Mouse (Mus musculus) cerebellum, adult 8-10 months (tissue): ENCODE results near the gene Ehhadh.
"Not testable (repeated sequence)": the region's sequence is repeated elsewhere in the genome, so short reads cannot be mapped to it uniquely, and the experiment has no call there.

Experiments
- DNase-seq: peaks from one replicate; pipeline ENCODE4 v3.0.0; 2022

Ehhadh gene

DNA sequence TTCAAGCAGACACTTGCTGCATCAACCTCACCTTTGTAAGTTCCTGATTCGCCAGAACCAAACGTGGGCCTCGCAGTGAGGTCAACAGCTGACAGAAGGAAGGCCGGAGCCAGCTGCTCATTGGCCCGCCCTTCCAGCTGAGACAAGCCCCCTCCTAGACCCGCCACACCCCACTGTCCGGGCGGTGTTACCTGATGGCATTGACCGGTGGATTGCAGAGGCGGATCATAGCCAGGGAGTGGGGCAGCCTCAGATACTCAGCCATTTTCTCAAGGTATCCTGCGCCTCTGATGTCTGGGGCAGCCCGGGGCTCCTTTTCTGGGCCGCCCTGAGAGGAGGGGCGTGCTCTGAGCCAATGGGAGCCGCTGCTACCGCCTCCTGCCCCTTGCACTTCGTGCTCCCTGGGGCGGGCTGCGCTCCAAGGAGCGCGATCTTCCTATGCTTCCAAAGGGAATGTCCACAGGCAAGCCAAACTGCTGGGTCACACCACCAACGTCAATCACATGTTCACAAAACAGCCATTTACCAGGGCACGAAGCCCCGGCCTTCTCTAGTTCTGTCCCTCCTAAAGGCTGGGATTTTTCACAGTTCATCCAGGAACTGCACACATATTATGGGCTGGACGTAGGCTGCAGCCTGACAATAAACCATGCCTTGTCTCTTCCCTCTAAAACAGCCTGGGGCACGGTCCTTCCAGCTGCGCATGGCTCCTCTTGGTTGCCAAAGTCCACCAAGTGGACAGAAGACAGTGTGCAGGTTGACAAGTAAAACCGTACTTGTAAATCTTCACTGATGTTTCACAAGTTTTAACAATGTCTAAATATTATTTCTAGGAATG, at the start of gene Ehhadh:
TSS of gene Ehhadh (minus strand) at position 292 of the 838 bp plus-strand sequence.
- peak; percentile 54 for DNase-seq

DNA sequence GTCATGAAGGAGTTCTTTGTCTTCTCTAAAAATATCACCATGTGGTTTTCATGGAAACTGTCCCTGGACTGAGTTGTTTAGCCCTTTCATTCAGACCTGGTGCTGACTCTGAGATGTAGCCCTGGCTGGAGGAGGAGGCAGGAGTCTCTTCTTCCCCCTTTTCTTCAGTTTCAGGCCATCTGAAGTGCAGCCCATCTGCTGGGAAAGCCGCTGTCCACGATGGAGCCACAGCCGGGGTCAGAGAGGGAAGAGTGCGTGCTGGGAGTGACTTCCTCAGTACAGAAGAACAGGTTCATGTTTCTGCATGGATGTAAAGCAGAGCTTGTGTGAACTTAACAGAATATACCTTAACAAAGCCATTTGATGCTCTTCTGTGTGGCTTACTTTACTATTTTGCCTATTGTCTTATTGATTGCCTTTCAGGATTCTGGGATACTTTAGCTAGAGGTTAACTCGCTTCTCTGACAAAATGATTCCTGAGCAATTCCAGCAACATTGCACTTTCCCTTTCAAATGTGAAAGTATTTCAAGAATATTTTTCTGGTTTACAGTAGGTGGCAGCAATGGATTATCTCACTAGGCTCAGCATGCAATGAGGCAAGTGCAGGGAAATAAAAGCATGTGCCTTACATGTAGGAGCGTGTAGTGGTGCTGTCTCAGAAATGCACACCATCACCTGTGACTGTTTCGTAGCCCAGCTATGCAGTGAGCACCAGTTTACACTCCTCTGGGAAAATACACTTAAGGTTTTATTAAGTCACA, 48.9 kb upstream of the Ehhadh start:
- DNase-seq, result no peak

DNA sequence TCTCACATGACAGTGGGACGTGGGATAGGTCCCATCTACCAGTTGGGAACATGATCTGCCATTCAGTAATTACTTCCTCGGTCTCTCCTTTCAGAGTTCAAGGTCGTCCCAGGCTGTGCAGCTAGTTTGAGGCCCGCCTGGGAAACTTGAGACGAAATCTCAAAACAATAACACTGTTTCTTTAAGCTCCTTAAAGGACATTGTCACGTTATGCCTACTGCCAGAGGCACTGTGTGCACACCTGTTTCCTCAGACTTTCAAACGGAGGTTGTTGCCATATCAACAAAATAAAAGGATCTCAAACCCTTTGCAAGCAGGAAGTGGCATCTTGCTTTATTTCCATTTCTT, 48.0 kb upstream of the Ehhadh start:
- DNase-seq, result no peak

DNA sequence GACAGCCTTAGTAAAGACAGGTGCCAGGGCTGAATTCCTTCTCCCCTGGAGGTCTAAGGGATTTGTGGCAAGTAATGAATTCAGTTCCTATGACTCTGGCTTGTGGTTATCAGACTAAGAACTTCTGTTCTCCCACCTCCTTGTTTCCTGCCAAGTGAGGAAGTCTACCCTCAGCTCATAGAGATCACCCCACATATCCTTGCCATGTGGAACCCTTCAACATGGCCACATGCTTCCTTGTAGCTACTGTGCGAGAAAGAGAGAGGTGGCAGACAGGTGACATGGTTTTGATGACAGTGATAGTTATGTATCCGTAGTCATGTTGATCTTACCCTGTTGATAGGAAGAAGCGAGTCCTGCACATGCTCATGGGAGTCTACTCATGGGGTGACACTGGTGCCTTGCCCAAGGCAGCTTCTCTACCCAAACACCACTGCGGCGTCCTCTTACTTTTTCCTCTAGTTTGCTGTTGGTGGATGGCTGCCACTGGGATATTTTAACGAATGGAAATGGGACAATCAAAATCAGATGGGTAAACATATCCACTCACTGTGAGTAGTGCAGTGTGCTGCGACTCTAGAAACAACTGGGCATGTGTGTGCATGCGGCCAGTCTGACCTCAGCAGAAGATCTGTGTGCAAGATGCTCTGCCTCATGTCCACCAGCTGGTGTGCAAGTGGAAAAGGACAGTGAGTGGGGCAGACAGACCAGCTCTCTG, 47.4 kb upstream of the Ehhadh start:
- DNase-seq, result no peak

DNA sequence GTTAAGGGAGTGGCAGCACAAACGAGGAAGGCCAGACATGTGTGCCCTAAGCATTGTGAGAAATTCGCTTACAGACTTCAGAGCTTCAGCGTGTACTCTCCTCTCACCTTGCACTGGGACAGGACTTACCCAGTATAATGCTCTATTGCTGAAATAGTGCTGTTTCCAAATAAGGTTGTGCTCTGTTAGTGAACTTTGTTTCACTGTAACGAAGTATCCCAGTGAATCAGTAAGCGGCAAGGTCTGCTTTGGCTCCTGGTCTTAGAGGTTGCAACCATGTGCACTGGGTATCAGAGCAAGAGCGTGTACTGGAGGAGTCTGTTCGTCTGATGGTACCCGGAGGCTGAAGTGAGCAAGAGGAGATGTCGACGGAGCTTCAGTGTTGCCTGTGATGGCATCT, 46.4 kb upstream of the Ehhadh start:
- no peak for DNase-seq

DNA sequence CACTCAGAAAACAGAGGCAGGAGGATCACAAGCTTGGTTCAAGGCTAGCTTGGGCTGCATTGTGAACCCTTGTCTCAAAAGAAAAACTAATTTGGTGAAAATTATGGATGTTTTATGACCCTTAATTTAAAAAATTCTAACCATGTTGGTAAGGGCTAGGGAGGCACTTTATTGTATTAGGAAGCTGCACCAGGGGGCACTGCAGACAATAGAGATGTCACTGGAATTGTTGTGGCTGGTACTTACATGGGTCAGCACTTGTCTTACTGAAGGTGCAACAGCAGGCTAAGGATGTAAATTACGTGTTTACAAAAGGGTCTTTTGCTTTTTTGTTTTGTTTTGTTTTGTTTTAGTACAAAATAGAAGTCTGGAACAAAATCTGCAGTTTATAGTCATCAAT, 45.9 kb upstream of the Ehhadh start:
- DNase-seq, result no peak

DNA sequence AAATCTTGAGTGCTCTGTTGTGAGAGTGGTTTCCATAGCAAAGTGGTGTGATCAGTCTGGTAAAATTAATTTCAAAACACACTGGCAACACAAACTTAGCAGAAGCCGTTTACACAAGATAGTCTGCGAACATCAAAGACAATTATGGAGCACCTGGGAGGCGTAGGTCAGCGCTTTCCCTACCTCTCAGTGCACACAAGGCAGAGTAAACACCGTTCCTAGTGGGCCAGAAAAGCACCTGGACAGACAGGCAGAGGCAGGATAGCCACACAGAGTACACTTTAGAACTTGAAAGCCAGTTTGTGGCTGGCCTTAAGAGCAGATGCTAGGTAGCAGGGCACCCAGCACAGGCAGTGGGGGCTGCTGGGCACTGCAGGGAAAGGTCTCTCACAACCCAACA, 44.2 kb upstream of the Ehhadh start:
- DNase-seq, result no peak

DNA sequence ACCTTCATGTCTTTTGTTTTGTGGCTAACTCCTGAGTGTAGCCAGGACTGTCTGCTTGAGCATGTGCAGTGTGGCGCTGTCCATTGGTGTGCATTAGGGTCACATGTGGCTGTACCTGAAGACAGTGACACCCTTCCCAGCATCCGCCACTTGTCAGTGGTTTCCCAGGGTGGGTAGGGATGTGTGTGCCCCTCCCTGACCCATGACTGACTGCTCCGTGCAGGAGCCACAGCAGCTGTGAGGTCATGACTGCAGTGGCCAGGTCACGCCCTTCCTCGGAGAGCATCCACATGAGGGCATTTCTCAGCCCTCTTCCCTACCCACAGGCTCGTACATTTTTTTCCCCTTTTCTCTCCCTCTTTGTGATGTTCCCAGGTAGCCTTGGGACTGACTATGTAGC, 43.2 kb upstream of the Ehhadh start:
- no peak for DNase-seq

DNA sequence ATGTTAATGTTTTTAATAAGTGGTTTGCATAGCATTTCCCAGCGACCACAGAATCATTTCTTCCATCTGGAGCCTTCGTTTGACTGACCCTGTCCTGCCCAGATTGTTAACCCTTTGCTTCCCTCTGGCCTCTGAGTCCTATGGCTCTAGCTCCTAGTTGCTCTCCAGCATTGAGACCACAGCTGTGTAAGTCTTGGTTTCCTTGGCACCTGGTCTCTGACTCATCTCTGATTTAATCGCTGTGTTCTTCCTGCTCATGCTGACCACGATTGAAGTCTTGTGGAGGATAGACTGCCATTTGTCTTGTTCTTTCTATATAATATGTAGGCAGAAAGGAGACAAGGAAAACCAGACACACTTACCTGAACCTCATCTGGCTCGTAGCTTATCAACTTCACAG, 42.1 kb upstream of the Ehhadh start:
- no peak for DNase-seq

DNA sequence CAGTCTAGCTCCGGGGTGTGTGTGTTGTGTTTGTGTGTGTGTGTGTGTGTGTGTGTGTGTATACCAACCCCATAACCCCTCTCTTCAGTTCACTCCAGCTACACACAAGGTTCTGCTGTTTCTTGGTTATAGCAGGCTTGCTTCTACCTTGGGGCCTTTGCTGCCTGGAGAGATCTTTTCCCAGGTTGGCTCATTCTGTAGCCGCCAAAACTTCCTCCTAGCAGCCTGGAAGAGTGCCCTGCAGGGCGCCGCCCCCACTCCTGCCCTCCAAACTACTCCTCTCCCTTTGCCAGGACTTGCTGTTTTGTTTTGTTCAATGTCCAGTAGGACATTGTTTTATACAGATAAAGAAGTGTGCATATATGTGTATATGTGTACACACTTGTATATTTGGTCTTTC, 40.0 kb upstream of the Ehhadh start:
- no peak for DNase-seq

DNA sequence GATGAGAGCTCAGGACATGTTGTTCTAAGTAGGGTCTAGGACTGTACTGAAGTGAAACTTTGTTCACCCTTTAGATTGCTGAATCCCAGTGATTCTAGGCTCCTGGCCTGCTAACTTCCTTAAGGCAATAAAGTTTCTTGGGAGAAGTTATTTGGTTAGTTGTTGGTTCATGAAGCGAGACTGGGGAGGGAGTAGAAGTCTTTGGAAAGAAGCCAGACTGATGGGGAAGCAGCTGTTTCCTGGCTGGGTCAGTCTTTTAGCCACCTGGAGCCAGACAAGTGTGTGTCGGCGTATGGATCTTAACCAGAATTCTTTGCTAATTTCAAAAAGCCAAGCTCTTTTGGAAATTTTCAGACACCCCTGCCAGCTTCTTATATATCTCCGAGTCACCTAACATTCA, 39.5 kb upstream of the Ehhadh start:
- no peak for DNase-seq

DNA sequence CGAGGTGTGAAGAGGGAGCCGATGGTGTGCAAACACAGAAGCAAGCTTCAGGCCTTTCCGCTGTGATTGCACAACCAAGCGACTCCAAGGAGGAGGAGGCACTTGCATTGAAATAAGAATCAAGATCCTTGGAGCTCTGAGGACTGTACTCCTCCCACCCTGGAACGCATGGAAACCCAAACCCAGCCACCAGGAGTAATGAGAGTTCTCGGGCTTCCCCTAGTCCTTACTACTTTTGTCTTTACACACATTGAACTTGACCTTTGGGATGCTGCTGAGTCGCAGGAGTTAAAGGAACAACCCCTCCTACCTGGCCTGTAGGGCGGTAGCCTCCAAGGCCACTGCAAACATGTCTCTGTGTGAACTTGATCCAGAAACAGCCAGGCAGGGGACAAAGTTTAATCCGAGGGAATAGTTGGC, 38.0 kb upstream of the Ehhadh start:
- DNase-seq, result no peak

DNA sequence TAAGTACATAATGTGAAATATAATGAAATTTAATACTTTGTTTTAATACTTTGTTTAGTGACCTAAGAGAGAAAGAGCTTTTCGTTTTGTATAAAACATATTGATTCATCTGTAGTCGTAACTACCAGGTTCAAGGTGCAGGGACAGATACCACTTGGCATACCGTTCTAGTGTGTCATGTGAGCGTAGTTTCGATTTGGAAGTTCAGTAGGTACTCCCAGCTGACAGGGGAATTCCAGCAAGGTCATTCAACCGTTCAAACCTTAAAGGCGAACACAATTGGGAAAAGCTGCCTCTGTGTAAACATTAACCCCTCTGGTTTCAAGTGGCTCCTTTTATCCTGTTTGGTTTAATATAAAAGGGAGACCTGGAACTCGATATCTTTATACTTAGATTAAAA, 31.0 kb upstream of the Ehhadh start:
- DNase-seq, result no peak

DNA sequence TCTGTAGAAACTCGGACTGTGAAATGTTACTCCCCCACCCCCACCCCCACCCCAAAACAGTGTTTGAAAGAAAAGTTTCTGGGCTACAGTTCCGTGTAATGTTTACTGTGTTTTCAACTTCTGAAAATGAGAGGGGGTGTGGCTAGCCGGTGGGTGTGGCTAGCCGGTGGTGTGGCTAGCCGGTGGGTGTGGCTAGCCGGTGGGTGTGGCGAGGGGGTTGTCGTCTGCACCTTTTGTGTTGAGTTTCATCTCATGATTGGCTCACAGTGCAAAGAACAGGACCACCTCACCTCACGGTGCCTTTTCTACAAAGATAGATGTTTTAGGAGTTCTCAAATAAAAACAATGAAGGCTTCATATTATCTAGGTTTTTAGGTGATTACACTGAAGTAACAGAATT, 30.5 kb upstream of the Ehhadh start:
- DNase-seq, result no peak

DNA sequence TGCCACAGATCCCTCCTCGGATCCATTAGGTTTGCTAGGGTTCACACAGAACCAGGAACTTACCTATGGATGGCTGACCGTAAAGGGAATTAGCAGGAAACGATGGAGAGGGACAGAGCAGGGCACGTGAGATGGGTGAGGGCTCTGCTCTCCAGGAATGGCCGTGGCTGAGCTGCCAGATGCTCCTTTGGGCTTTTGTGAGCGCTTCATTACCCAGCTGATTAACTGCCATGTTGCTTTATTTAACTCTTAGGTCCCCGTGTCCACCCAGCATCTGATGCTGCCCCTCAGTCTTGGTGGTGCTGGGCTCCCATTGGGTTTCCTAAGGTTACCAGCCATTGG, 28.0 kb upstream of the Ehhadh start:
- no peak for DNase-seq

DNA sequence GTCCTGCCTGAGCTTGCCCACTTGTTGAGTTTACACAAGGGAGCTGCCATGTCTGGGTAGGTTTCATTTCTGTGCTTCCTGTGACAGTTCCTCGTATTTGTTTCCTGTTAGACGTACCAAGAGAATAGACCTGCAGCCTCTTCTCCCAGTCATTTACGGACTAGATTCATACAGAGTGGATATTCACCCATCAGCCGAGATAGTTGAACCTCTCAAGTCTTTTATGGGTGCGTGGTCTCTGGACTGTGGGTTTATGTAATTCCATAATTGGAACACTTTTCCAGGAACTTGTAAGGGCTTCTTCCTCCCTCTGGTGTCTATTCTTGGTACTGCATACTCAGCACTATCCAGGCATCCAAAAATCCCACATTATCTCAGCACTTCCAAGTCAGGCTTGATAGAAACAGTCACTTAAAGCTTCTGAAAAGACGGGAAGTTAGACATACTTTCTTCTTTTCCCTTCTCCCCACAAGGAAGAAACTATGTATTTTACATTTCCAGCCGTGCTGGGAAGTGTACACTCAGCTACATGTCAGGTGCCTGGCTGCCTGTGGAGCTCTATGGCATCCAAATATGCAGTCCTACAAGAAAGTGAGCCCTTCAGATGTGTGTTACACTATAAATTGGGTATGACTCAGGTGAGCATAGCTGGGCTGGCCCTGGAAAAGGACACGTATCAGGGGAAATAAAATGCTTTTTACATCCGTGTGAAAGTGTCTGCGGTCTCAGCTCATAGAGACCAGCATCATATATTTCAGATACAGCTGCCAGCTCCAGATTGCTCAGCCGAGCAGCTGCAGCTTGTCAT, 27.5 kb upstream of the Ehhadh start:
- peak; percentile 64 for DNase-seq

DNA sequence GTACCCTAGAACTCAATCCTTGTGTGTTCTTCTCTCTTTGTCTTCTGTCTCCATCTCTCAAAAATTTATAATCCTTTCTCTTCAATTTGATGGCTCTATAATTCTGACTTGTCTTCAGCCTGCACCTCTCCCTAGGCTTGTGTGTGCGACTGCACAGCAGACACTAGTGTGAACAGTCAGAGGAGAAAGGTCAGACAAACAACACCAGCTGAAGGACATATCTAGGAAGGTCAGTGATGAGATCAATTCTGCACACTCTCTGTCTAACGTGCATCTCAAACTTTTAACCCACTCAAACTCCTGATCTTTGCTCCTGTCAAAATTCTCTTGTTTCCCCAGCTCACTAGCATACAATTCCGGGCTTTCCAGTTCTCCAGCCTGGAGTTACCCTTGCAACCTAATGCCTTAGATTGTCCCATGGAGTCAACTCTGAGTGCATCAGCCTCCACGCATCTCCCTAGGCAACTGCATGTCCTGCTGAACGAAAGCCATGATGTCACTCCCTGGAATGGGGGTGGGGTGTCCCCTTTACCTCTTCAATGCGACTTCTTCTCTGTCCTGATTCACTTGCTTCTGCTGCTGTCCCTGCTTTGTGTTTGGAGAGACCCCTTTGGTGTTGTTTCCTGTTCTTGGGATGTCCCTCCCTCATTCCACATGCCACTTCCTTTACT, 25.7 kb upstream of the Ehhadh start:
- DNase-seq, result no peak

DNA sequence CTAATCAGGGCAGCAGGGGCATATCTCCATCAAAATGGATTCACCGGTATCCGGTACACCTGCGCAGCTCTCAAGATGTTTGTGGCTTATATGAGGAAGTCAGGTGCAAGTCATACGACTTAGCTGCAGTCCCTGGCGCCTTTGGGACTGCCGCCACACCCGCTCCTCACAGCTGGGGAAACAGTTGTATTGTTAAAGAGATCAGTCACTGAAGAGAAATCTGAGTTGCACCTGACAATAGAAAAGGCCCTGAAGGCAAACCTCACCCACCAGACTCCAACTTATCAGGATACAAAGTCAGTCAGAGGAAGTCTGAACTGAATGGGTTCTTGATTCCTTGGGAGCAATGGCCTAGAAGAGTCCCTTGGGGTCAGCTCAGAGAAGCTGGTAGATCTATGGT, 20.2 kb upstream of the Ehhadh start:
- DNase-seq, result not testable (repeated sequence)

DNA sequence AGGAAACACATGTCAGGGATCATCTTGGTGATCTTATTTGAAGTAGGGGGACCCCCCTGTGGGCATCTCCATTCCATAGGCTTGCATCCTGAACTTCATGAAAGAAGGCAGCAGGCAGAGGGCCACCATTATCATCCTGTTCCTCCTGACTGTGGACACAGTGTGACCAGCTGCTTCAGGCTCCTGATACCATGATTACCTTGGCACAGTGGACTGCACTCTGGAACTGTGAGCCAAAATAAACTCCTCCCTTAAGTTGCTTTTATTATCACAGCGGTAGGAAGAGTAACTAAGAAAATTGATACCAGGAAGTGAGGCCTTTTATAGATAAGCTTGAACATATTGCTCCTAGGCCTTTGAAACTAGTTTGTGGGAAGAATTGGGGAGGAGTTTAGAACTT, 19.3 kb upstream of the Ehhadh start:
- DNase-seq, result no peak

DNA sequence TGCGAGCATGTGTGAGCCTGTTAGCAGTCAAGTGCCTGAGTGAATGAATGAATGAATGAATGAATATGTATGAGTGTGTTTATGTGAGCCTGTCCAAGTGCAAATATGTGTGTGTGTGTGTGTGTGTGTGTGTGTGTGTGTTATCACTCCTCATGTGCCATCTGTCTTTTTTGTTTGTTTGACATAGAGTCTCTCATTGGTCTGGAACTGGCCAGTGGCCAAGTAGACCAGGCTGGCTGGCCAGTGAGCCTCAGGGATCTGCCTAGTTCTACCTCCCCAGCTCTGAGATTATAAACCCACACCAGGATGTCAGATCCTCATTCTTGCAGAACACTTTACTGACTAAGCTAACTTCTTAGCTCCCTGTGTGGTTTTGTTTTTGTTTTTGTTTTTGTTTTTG, 16.7 kb upstream of the Ehhadh start:
- DNase-seq, result peak; percentile 25

DNA sequence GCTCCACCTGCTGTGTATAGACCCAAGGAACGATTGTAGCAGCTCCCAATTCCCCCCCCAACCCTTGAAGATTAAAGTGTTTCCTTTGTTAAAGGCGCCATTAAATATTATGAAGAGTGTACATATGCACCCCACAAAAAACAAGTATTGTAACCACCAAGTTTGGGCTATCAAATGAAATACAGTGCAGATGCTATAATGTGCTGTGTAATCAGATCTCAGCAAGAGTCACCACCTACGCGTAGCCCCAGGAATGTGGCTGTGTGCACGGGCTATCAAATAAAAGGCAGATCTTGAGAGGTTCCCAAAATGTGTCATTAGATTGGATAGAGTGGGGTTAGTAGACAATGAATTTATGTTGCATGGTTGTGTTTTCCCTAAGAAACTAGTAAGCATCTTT, 7.5 kb upstream of the Ehhadh start:
- no peak for DNase-seq

DNA sequence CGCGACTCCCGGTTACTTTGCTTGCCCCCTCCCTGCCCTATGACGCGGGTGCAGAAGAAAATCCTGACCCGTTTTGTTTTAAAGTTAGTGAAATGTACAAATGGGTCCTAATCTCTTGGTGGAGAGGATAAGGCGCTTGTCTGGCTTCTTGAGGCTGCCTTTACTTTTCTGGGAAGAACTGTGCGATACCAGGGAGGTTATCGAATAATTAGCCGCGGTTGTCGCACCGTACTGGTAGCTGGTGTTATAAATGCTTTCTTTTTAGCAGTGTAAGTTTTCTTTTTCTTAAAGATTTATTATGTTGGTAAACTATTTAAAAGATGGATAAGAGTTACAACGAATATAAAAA, 7.1 kb upstream of the Ehhadh start:
- DNase-seq, result no peak
